Mouse (Mus musculus): ENCODE data around the gene 1700021F07Rik.
A peak's percentile ranks its signal among the peaks of the same experiment; 100 is the strongest.

1700021F07Rik gene

GRCm38 (mm10) chr2:173522376-173522775 is at the start of gene 1700021F07Rik:
Gene 1700021F07Rik, plus strand, starts transcription at chr2:173522586.
- no peak for DNase-seq (ENCODE audit: low spot score in 2 of 2)

- no peak for DNase-seq (ENCODE audit: low spot score in 2 of 2)
These were observed 49.2 kb upstream of the 1700021F07Rik start for GRCm38 (mm10) chr2:173473233-173473632.

- no peak for DNase-seq (ENCODE audit: low spot score in 2 of 2)
These were observed 43.3 kb upstream of the 1700021F07Rik start for GRCm38 (mm10) chr2:173479050-173479449.

GRCm38 (mm10) chr2:173484486-173484885 is 37.9 kb upstream of the 1700021F07Rik start:
- DNase-seq (ENCODE audit: low spot score in 2 of 2): no peak

GRCm38 (mm10) chr2:173499612-173500011 is 22.8 kb upstream of the 1700021F07Rik start:
- no peak for DNase-seq (ENCODE audit: low spot score in 2 of 2)

- DNase-seq (ENCODE audit: low spot score in 2 of 2): no peak
These were observed 8.4 kb upstream of the 1700021F07Rik start for GRCm38 (mm10) chr2:173513977-173514376.

GRCm38 (mm10) chr2:173515186-173515585 is 7.2 kb upstream of the 1700021F07Rik start:
- DNase-seq (ENCODE audit: low spot score in 2 of 2): no peak

GRCm38 (mm10) chr2:173516150-173516855 is 6.1 kb upstream of the 1700021F07Rik start:
- no peak for DNase-seq (ENCODE audit: low spot score in 2 of 2)

GRCm38 (mm10) chr2:173528493-173528892 is 6.1 kb downstream of the 1700021F07Rik start:
- no peak for DNase-seq (ENCODE audit: low spot score in 2 of 2)

- DNase-seq (ENCODE audit: low spot score in 2 of 2): no peak
These were observed 10.5 kb downstream of the 1700021F07Rik start for GRCm38 (mm10) chr2:173532711-173533462.

- DNase-seq (ENCODE audit: low spot score in 2 of 2): no peak
These were observed 12.2 kb downstream of the 1700021F07Rik start for GRCm38 (mm10) chr2:173534581-173534980.

- DNase-seq (ENCODE audit: low spot score in 2 of 2): no peak
These were observed 13.0 kb downstream of the 1700021F07Rik start for GRCm38 (mm10) chr2:173535390-173535789.

- no peak for DNase-seq (ENCODE audit: low spot score in 2 of 2)
These were observed 13.5 kb downstream of the 1700021F07Rik start for GRCm38 (mm10) chr2:173535886-173536285.

- DNase-seq (ENCODE audit: low spot score in 2 of 2): no peak
These were observed 17.4 kb downstream of the 1700021F07Rik start for GRCm38 (mm10) chr2:173539781-173540180.

- DNase-seq (ENCODE audit: low spot score in 2 of 2): no peak
These were observed 19.4 kb downstream of the 1700021F07Rik start for GRCm38 (mm10) chr2:173541748-173542147.

- DNase-seq (ENCODE audit: low spot score in 2 of 2): no peak
These were observed 20.3 kb downstream of the 1700021F07Rik start for GRCm38 (mm10) chr2:173542716-173543115.

- peak; percentile 59 to 67 for DNase-seq (ENCODE audit: low spot score in 2 of 2)
These were observed 23.8 kb downstream of the 1700021F07Rik start for GRCm38 (mm10) chr2:173545992-173546703.

- no peak for DNase-seq (ENCODE audit: low spot score in 2 of 2)
These were observed 26.9 kb downstream of the 1700021F07Rik start for GRCm38 (mm10) chr2:173549236-173549635.

- no peak for DNase-seq (ENCODE audit: low spot score in 2 of 2)
These were observed 28.3 kb downstream of the 1700021F07Rik start for GRCm38 (mm10) chr2:173550681-173551080.

GRCm38 (mm10) chr2:173553863-173554262 is 31.5 kb downstream of the 1700021F07Rik start:
- DNase-seq (ENCODE audit: low spot score in 2 of 2): no peak

- no peak for DNase-seq (ENCODE audit: low spot score in 2 of 2)
These were observed 36.5 kb downstream of the 1700021F07Rik start for GRCm38 (mm10) chr2:173558754-173559396.

All from urinary bladder, adult 18-20 months (tissue).